Mouse (Mus musculus) ovary, adult 10 weeks (tissue): ENCODE results near the gene Lsm7. TPM values are rescaled to one million over a fixed set of nuclear protein-coding genes. Genes with fewer than 3 reads are reported as not detected.

Source experiments
- polyA plus RNA-seq: library from polyadenylated mRNA; stranded (reverse); fragments of 350-450 nt; fragmentation: Illumina TruSeq; extraction: RNeasy Lipid Tissue Mini Kit (QIAGEN cat#74804); gene quantifications from one replicate; pipeline ENCODE4 v1.2.3, GENCODE M21; 2014

Gene Lsm7
- 3.4 TPM for polyA plus RNA-seq

GRCm38 (mm10) chr10:80854913-80855748, at the start of gene Lsm7, which contains the start of gene Sppl2b:
Gene Lsm7, minus strand, starts transcription at chr10:80855209.
Gene Sppl2b, plus strand, starts transcription at chr10:80855275.

GRCm38 (mm10) chr10:80900318-80901247, 45.6 kb upstream of the Lsm7 start, which contains the start of gene Timm13:
Gene Timm13, minus strand, starts transcription at chr10:80900969.

GRCm38 (mm10) chr10:80871581-80871980, 16.6 kb upstream of the Lsm7 start, which contains the start of gene Tmprss9:
Gene Tmprss9, plus strand, starts transcription at chr10:80871848.

GRCm38 (mm10) chr10:80843931-80844547, 11.0 kb downstream of the Lsm7 start, which contains the start of gene Lingo3:
Gene Lingo3, minus strand, starts transcription at chr10:80844039.

GRCm38 (mm10) chr10:80826151-80827062, 28.6 kb downstream of the Lsm7 start, which contains the start of gene Oaz1:
Gene Oaz1, plus strand, starts transcription at chr10:80826656.

GRCm38 (mm10) chr10:80813366-80813765, 41.6 kb downstream of the Lsm7 start, which contains the start of gene Jsrp1:
Gene Jsrp1, minus strand, starts transcription at chr10:80813498.

GRCm38 (mm10) chr10:80804916-80805315, 50.1 kb downstream of the Lsm7 start, which contains the start of gene Amh:
Gene Amh, plus strand, starts transcription at chr10:80805243.

Other genes with a start within 250 kb of the Lsm7 start
- not detected for gene Gm49322, start 249.2 kb downstream of the Lsm7 start, polyA plus RNA-seq
- 0.77 TPM for gene Csnk1g2, start 232.4 kb downstream of the Lsm7 start, polyA plus RNA-seq
- 0.51 TPM for gene Btbd2, start 198.1 kb downstream of the Lsm7 start, polyA plus RNA-seq
- 1.5 TPM for gene Mknk2, start 177.1 kb downstream of the Lsm7 start, polyA plus RNA-seq
- gene Mob3a, start 153.2 kb downstream of the Lsm7 start, polyA plus RNA-seq = 3.1 TPM
- 0.46 TPM for gene Izumo4, start 153.0 kb downstream of the Lsm7 start, polyA plus RNA-seq
- gene Ap3d1, start 112.9 kb downstream of the Lsm7 start, polyA plus RNA-seq = 8.9 TPM
- gene Dot1l, start 100.0 kb downstream of the Lsm7 start, polyA plus RNA-seq = 3.4 TPM
- 6.4 TPM for gene Sf3a2, start 57.0 kb downstream of the Lsm7 start, polyA plus RNA-seq
- 2.9 TPM for gene Plekhj1, start 56.6 kb downstream of the Lsm7 start, polyA plus RNA-seq
- not detected for gene Amh, start 50.0 kb downstream of the Lsm7 start, polyA plus RNA-seq
- gene Jsrp1, start 41.7 kb downstream of the Lsm7 start, polyA plus RNA-seq = not detected
- gene Oaz1, start 28.6 kb downstream of the Lsm7 start, polyA plus RNA-seq = 134 TPM
- not detected for gene Lingo3, start 11.2 kb downstream of the Lsm7 start, polyA plus RNA-seq
- gene Sppl2b, start 66 bp upstream of the Lsm7 start, polyA plus RNA-seq = not detected
- gene Tmprss9, start 16.6 kb upstream of the Lsm7 start, polyA plus RNA-seq = not detected
- not detected for gene Timm13, start 45.8 kb upstream of the Lsm7 start, polyA plus RNA-seq
- gene Lmnb2, start 63.0 kb upstream of the Lsm7 start, polyA plus RNA-seq = 0.51 TPM
- 8.4 TPM for gene Gadd45b, start 74.9 kb upstream of the Lsm7 start, polyA plus RNA-seq
- 6.8 TPM for gene Gng7, start 159.7 kb upstream of the Lsm7 start, polyA plus RNA-seq
- gene Diras1, start 170.5 kb upstream of the Lsm7 start, polyA plus RNA-seq = not detected
- 0.29 TPM for gene Slc39a3, start 182.2 kb upstream of the Lsm7 start, polyA plus RNA-seq
- 0.66 TPM for gene Sgta, start 205.0 kb upstream of the Lsm7 start, polyA plus RNA-seq
- gene Thop1, start 214.8 kb upstream of the Lsm7 start, polyA plus RNA-seq = not detected
- 0.77 TPM for gene Creb3l3, start 243.7 kb upstream of the Lsm7 start, polyA plus RNA-seq